Mouse (Mus musculus): Measurements from ENCODE around the gene Ppil1. TPM values are rescaled to one million over a fixed set of nuclear protein-coding genes. Genes with fewer than 3 reads are reported as not detected.

Gene Ppil1
- total RNA-seq (2021): 10 to 100 TPM; 11.4 to 12.4 TPM
- long read RNA-seq, experiment 1, transcript Ppil1-201 (4 exons, 1,462 nt): major isoform, 15 of 16 reads
- long read RNA-seq, experiment 1, partial matches to known transcripts: 0 of 16 reads
- long read RNA-seq, experiment 1, other reads (novel, unspliced or antisense): 1 of 16 reads
- long read RNA-seq, experiment 2, transcript Ppil1-201 (4 exons, 1,462 nt): major isoform, 17 of 18 reads
- long read RNA-seq, experiment 2, partial matches to known transcripts: 0 of 18 reads
- long read RNA-seq, experiment 2, other reads (novel, unspliced or antisense): 1 of 18 reads

GRCm38 (mm10) chr17:29263840-29264633 is at the start of gene Ppil1:
TSS of gene Ppil1 (minus strand) at chr17:29264186.
- peak; percentile 84 for DNase-seq

DNA sequence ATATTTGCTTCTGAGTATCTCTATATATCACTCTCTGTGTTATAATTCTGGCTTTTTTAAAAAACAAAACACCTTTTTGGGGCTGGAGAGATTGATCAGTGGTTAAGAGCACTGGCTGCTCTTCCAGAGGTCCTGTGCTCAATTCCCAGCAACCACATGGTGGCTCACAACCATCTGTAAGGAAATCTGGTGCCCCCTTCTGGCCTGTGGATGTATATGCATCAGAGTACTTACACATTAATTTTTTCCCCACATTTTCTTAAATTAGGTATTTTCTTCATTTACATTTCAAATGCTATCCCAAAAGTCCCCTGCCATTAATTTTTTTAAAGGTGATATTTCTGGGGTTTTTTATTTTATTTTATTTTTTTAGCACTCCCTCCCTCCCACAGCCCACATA is 49.3 kb upstream of the Ppil1 start:
- DNase-seq: no peak

DNA sequence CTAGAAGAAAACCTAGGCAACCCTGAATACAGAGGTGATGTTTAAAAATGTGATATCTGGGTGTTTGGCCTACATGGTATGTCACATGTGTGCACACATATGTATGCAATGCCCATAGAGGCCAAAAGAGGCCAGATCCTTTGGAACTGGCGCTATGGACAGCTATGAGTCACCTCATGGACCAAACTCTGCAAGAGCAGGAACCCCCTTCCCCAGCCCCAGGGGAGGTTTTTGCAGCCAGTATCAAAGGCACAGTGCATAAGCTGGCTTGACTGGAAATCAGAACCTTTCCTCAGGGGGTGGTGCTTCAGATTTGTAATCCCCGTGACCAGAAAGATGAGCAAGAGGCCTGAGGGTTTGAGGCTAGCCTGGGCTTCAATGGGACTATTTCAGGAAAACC is 48.1 kb upstream of the Ppil1 start:
- DNase-seq: no peak

- no peak for DNase-seq
Measured at GRCm38 (mm10) chr17:29311602-29312001, 47.6 kb upstream of the Ppil1 start.

DNA sequence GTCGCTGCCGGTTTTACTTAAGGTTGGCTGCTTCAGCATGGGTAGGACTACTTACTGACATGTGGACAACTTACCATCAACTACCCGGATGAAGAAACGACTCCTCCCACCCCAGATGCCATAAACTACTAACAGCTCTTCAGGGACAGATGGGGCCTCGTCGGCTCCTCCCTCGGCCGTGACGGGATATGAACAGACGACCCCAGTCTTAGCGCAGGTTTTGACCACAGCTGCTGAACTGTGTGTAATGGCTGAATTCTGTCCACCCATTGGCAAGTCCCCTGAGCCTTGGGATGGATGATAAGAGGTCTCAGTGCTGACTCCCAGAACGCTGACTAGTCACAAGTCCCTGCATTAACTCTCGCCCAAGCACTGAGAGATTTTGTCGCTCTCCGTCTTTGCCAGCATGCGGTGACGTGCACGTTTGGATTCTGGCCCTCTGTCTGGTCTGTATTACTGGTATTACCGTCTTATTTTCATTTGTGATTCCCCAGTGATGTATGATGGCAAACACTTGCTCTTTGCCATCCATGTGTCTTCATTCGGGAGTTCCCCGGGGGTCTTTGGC is 46.2 kb upstream of the Ppil1 start:
- no peak for DNase-seq

DNA sequence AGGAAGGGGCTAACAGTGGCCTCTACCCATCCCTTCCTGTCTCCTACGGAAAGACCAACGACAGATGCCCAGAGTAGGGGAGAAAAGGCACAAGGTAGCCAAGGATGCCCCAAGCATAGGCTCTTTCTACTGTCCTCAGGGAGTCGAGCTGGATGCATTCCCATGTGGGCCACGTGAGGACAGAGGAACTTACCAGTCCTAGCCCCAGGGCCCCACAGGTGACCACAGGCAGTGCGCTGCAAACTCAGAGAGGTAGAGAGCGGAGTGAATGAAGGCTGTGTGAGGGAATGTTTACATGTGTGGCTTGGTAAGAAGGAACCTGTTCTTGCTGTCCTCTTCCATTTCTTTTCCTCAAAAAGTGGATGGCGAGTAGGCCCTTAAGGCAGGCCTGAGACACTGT is 41.9 kb upstream of the Ppil1 start:
- no peak for DNase-seq

GRCm38 (mm10) chr17:29305058-29305806 is 41.2 kb upstream of the Ppil1 start:
- no peak for DNase-seq

DNA sequence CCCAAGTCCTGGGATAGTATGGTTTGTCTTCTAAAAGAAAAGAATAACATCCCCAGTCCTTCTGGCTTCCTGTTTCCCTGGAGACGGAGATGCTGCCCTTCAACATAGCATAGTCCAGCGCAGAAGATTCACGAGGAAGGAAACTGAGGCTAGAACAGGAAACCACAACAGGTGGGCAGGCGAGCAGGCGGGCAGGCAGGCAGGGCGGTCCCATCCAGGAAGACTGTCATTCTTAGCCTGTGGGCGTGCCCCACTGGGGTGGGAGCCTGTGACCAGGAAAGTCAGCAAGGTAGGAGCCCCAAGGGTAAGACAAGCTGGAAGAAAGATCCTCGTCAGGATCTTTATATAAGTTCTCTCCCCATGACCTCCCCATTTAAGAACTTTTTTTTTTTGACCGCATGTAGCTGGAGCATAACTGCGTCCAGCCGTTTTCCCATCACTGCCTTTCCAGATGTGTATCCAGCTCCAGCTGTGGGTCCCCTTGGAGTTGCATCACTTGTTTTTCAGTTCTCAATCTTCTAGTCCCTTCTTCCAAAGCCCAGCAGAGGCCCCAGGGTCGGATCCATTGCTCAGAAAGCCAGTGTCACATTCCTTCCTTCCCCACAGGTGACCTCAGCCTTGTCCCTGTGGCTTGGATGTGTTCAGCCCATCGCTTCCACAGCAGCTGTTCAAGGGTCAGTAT is 40.5 kb upstream of the Ppil1 start:
- DNase-seq: no peak

GRCm38 (mm10) chr17:29303856-29304255 is 39.9 kb upstream of the Ppil1 start:
- DNase-seq: no peak

GRCm38 (mm10) chr17:29303087-29303486 is 39.1 kb upstream of the Ppil1 start:
- DNase-seq: no peak

GRCm38 (mm10) chr17:29302149-29302548 is 38.2 kb upstream of the Ppil1 start:
- DNase-seq: no peak

DNA sequence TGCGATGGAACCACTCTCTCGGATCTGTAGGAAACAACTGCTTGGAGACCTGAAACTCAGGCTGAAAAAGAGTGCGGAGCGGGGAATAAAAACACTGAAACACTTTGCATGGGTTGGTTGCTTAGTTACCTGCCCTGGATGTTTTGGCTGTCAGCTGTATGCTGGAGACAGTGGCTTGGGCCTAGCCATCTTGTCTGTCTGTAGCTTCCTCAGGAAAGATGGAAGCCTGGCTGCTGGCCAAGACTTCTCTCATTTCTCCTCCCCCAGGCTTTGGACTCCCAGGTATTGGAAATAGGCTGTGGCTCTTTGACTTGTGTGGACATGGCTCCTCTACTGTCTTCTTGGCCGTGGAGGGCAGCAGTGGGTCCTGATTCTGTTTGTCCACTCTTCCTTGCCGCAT is 37.4 kb upstream of the Ppil1 start:
- DNase-seq: no peak

GRCm38 (mm10) chr17:29300926-29301325 is 36.9 kb upstream of the Ppil1 start:
- DNase-seq: no peak

- DNase-seq: no peak
Measured at GRCm38 (mm10) chr17:29299282-29299681, 35.3 kb upstream of the Ppil1 start.

DNA sequence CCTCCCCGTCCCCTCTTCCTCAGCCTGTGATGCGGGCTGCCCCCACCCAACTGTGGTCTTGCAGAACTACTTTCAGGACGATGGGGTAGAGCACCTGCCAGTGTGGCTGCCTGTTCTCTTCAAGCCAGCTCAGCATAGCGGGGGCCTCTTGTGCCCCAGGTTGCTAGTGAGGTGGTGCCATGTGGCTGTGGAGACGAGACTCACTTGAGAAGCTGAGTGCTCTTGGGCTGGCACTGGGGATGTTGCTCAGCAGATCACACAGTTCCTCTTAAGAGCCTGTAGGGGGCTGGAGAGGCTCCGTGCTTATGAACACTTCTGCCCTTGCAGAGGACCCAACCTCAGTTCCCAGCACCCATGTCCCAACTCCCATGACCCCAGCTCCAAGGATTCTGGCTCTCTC is 33.8 kb upstream of the Ppil1 start:
- no peak for DNase-seq

DNA sequence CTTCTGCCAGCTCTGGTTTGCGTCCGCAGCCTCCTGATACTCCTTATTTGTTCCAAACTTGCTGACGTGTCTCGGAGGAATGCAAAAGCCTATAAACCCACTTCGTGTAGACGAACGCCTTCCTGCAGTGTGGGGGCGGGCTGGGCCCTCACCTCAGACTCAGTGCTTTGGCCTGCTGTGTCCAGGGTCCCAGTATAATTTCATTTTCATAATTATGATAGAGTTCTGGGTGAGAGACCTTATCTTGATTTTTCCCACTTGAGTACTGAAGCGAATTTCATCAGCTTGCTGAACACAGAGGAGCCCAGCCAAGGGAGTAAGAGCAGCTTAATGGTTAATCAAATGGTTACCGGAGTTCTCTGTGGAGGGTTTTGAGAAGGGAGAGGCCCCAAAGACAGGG is 33.3 kb upstream of the Ppil1 start:
- DNase-seq: no peak

DNA sequence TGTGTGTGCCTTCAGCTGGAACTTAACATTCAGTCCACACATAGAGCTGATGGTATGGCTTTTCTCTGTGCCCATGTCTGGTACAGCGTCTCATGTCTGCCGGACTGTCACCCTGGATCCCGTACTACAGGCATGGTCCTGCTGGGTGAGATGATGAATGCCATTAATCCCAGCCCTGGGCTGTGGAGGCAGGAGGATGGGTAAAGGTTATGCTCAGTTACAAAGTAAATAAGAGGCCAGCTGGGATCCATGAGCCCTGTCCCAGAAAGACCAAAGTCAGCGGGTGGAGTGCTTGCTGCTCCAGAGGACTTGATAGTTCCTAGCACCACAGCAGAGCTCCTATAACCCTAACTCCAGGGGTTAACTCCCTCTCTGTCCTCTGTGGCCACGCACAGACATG is 31.8 kb upstream of the Ppil1 start:
- no peak for DNase-seq

DNA sequence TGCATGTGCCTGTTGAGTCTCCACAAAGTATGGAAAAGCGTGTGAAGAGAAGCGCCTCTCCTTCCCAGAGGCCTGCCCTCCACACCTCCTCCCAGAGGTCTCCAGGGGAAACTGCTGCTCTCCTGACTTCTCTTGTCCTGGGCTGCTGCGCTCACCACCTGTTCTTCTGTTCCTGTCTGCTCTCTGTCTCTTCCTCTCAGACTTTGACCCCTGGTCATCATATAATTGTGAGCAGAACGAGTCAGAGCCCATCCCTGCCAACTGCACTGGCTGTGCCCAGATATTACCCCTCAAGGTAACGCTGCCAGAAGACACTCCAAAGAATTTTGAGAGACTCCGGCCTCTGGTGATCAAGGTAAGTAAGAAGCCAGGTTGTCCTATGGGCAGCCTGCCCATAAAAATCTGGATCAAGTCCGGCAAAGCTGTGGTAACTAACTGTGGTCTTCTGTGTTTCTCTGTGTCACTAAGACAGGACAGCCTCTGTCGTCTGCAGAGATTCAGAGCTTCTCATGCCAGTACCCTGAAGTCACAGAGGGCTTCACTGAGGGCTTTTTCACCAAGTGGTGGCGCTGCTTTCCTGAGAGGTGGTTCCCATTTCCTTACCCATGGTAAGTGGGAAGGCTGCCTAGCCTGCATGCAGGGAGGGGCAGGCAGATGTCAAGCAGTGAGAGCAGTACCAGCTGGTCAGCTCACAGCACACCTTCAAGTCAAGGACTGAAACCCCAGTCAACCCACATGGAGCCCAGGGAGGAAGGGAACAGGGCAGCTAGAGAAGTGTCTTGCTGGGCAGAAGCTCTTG is 30.0 kb upstream of the Ppil1 start:
- DNase-seq: peak; percentile 47

GRCm38 (mm10) chr17:29292996-29293395 is 29.0 kb upstream of the Ppil1 start:
- DNase-seq: no peak

- no peak for DNase-seq
Measured at GRCm38 (mm10) chr17:29291793-29292192, 27.8 kb upstream of the Ppil1 start.

GRCm38 (mm10) chr17:29282216-29282952 is 18.4 kb upstream of the Ppil1 start:
- DNase-seq: no peak
